Mouse (Mus musculus) small intestine, adult 2 months (tissue): ENCODE results near the gene Dnajc25.
A peak's percentile ranks its signal among the peaks of the same experiment; 100 is the strongest.

Experiments used
- CTCF ChIP-seq: fragments of 200-500 bp; IDR thresholded peaks from 2 replicates; pipeline ENCODE4 v1.5.1; 2012; ENCODE audit warnings: low read depth, mild to moderate bottlenecking, control low read depth, inconsistent platforms, low read length, moderate library complexity, mixed read lengths; ENCODE audit not compliant: insufficient replicate concordance, insufficient read length; ENCODE audit errors: extremely low read depth
- POLR2A ChIP-seq: fragments of 200-500 bp; IDR thresholded peaks from 2 replicates; pipeline ENCODE4 v1.6.1; 2012; ENCODE audit warnings: low read depth, mild to moderate bottlenecking, control low read depth, inconsistent platforms, low read length, moderate library complexity

DNA sequence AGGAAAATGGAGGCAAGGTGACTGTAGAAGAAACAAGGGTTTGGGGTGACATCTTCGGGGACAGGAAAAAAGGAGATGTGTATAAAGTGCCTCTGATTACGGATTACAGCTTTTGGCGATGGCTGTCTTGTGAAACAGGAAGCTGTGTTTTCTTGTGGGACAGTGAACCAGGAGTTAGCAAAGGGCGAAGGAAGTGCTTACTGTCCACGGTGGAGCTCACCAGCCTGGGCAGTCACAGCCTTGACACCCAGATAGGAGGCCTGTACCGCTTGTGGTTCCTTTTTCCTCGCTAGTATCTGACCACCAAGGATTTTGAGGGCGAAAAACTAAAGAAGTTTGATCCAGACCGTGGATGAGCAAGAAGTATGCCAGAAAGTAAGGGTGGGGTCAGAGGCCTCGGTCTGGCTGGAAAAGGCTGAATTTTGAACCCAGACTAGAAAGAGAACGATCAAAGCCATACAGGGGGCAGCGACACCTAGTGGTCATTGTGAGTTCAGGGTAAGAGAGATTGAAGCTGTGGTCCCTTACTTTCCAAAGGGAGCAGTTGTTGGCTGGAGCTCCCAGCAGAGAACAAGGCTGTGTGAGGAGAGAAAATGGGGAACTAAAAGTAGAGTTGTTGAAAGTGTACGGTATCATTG lies 41.7 kb downstream of the Dnajc25 start:
- TF ChIP-seq CTCF (peak; percentile 85; the same call in 1 of the 2 replicates), POLR2A (no peak)
